Mouse (Mus musculus) intestine, postnatal 0 days (tissue): Measurements from ENCODE around the gene Ankrd11. TPM values are rescaled to one million over a fixed set of nuclear protein-coding genes. Genes with fewer than 3 reads are reported as not detected.
A peak's percentile ranks its signal among the peaks of the same experiment; 100 is the strongest.

ENCODE experiments used
- ATAC-seq: fragments of 200-750 bp; cut with Nextera tagmentation; 2 replicates; pipeline ENCODE4 v1.8.0; 2017; ENCODE audit warnings: mild to moderate bottlenecking, moderate TSS enrichment, moderate library complexity
- H3K27ac ChIP-seq: fragments of 300-500 bp; sonication (generic); 2 replicates; pipeline ENCODE4 v1.5.1; 2014; ENCODE audit warnings: mild to moderate bottlenecking, low read depth, low read length, moderate library complexity
- H3K27me3 ChIP-seq: fragments of 300-500 bp; sonication (generic); replicated peaks from 2 replicates; pipeline ENCODE4 v1.6.1; 2014; ENCODE audit warnings: low read length, mixed read lengths; ENCODE audit not compliant: control insufficient read depth, insufficient read depth
- H3K36me3 ChIP-seq: fragments of 300-500 bp; sonication (generic); 2 replicates; pipeline ENCODE4 v1.6.1; 2014; ENCODE audit warnings: mild to moderate bottlenecking, moderate library complexity; ENCODE audit not compliant: control insufficient read depth, insufficient read depth
- H3K4me1 ChIP-seq: fragments of 300-500 bp; sonication (generic); replicated peaks from 2 replicates; pipeline ENCODE4 v1.6.1; 2014; ENCODE audit warnings: antibody characterized with exemption, low read length, mixed read lengths; ENCODE audit not compliant: control insufficient read depth, insufficient read depth
- H3K4me2 ChIP-seq: fragments of 300-500 bp; sonication (generic); replicated peaks from 2 replicates; pipeline ENCODE4 v1.6.1; 2014; ENCODE audit warnings: low read depth, mild to moderate bottlenecking, moderate library complexity
- H3K4me3 ChIP-seq: fragments of 300-500 bp; sonication (generic); 2 replicates; pipeline ENCODE4 v1.5.1; 2014; ENCODE audit warnings: low read depth, low read length
- H3K9ac ChIP-seq: fragments of 300-500 bp; sonication (generic); 2 replicates; pipeline ENCODE4 v1.6.1; 2014; ENCODE audit warnings: mild to moderate bottlenecking, low read depth, low read length
- H3K9me3 ChIP-seq: fragments of 300-500 bp; sonication (generic); 2 replicates; pipeline ENCODE4 v1.6.1; 2016; ENCODE audit warnings: mixed run types; ENCODE audit not compliant: control insufficient read depth
- CTCF ChIP-seq: sonication (generic); IDR thresholded peaks from 2 replicates; pipeline ENCODE4 v1.5.1; 2016; ENCODE audit warnings: low read depth, mild to moderate bottlenecking, control low read depth, antibody characterized with exemption, moderate library complexity
- WGBS: fragments of 180-500 bp; shearing (Covaris S2); extraction: QIAGEN DNeasy Blood & Tissue Kit; methylation state at CpG from one replicate; pipeline ENCODE4 v1.1.7; 2014; 5-methylcytosine and 5-hydroxymethylcytosine counted together
- polyA plus RNA-seq: library from polyadenylated mRNA; unstranded; fragments of >200 nt; fragmentation: Nextera tagmentation; extraction: Ambion mirVana; gene quantifications from 2 replicates; pipeline ENCODE4 v1.2.1, GENCODE M21; 2015

The Ankrd11 gene
- polyA plus RNA-seq, 1 experiment from 2014 or later, result 41.2 TPM

GRCm38 (mm10) chr8:122906463-122907021, 135.5 kb downstream of the Ankrd11 start:
- Histone ChIP-seq H3K27me3 (no peaks in the 10 kb centered on the region), H3K9ac (no peak overlapping the region), H3K9me3 (no peaks in the 10 kb centered on the region), H3K4me2 (peak overlapping the region; percentile 40; the same call in 1 of the 2 replicates), H3K27ac (no peak overlapping the region; the same call in 1 of the 2 replicates), H3K4me1 (no peaks in the 10 kb centered on the region; the same call in 1 of the 2 replicates), H3K4me3 (no peak overlapping the region), H3K36me3 (peaks cover 25% of the 10 kb centered on the region)
- peak; percentile 96 for TF ChIP-seq CTCF
- 21% methylated on average over 6 of the region's 6 CpGs for WGBS
- peak; percentile 67 for ATAC-seq

- H3K36me3 ChIP-seq, result peaks cover 25% of the 10 kb centered on the region
- no peaks in the 10 kb centered on the region for H3K27me3 ChIP-seq
- H3K4me2 ChIP-seq, result no peak overlapping the region
- no peak for TF ChIP-seq CTCF
- H3K9ac ChIP-seq, result no peak overlapping the region
- H3K4me1 ChIP-seq, result no peaks in the 10 kb centered on the region; the same call in 1 of the 2 replicates
- H3K9me3 ChIP-seq, result no peaks in the 10 kb centered on the region
- H3K4me3 ChIP-seq, result no peak overlapping the region
- 0 out of 2 replicates have a peak, but pooled peaks have one; percentile 33 for ATAC-seq
- 52% methylated on average over 4 of the region's 4 CpGs for WGBS
- H3K27ac ChIP-seq, result no peak overlapping the region; the same call in 1 of the 2 replicates
Measured at GRCm38 (mm10) chr8:122905346-122905745, 136.7 kb downstream of the Ankrd11 start.

- peaks cover 32% of the 10 kb centered on the region for H3K36me3 ChIP-seq
- ATAC-seq, result no peak
- no peak overlapping the region for H3K4me3 ChIP-seq
- H3K27ac ChIP-seq, result no peak overlapping the region
- H3K9ac ChIP-seq, result no peak overlapping the region
- H3K9me3 ChIP-seq, result no peaks in the 10 kb centered on the region
- H3K4me1 ChIP-seq, result no peaks in the 10 kb centered on the region; the same call in 1 of the 2 replicates
- 92% methylated on average over 11 of the region's 11 CpGs for WGBS
- no peaks in the 10 kb centered on the region for H3K27me3 ChIP-seq
- TF ChIP-seq CTCF, result no peak
- H3K4me2 ChIP-seq, result no peak overlapping the region
Measured at GRCm38 (mm10) chr8:122904496-122904895, 137.6 kb downstream of the Ankrd11 start.

- Histone ChIP-seq H3K36me3 (peaks cover 32% of the 10 kb centered on the region), H3K4me3 (no peak overlapping the region), H3K4me2 (no peak overlapping the region), H3K27ac (no peak overlapping the region), H3K9me3 (no peaks in the 10 kb centered on the region), H3K4me1 (no peaks in the 10 kb centered on the region; the same call in 1 of the 2 replicates), H3K9ac (no peak overlapping the region), H3K27me3 (no peaks in the 10 kb centered on the region)
- no peak for ATAC-seq
- TF ChIP-seq CTCF, result no peak
- WGBS, result 80% methylated on average over 5 of the region's 5 CpGs
Measured at GRCm38 (mm10) chr8:122903002-122903401, 139.1 kb downstream of the Ankrd11 start.

- H3K9me3 ChIP-seq, result no peaks in the 10 kb centered on the region
- H3K27me3 ChIP-seq, result no peaks in the 10 kb centered on the region
- TF ChIP-seq CTCF, result no peak
- H3K4me3 ChIP-seq, result no peak overlapping the region
- no peak overlapping the region for H3K27ac ChIP-seq
- no peak overlapping the region for H3K4me2 ChIP-seq
- peaks cover 31% of the 10 kb centered on the region for H3K36me3 ChIP-seq
- H3K4me1 ChIP-seq, result no peaks in the 10 kb centered on the region; the same call in 1 of the 2 replicates
- 74% methylated on average over 3 of the region's 3 CpGs for WGBS
- ATAC-seq, result no peak
- no peak overlapping the region for H3K9ac ChIP-seq
Measured at GRCm38 (mm10) chr8:122902581-122902980, 139.5 kb downstream of the Ankrd11 start.

GRCm38 (mm10) chr8:122901892-122902515, 140.1 kb downstream of the Ankrd11 start:
- Histone ChIP-seq H3K36me3 (peaks cover 31% of the 10 kb centered on the region), H3K4me3 (no peak overlapping the region), H3K27ac (no peak overlapping the region), H3K4me2 (no peak overlapping the region), H3K27me3 (no peaks in the 10 kb centered on the region), H3K4me1 (no peaks in the 10 kb centered on the region; the same call in 1 of the 2 replicates), H3K9me3 (no peaks in the 10 kb centered on the region), H3K9ac (no peak overlapping the region)
- no peak for ATAC-seq
- WGBS, result 86% methylated on average over 8 of the region's 8 CpGs
- no peak for TF ChIP-seq CTCF
